Mouse (Mus musculus): ENCODE measurements around the gene Wdr3. TPM values are rescaled to one million over a fixed set of nuclear protein-coding genes. Genes with fewer than 3 reads are reported as not detected.

Gene Wdr3
- polyA plus RNA-seq (2014; fragmentation: Nextera tagmentation; extraction: Ambion mirVana): 50.1 and 64.5 TPM in 2 replicates

GRCm38 (mm10) chr3:100162315-100163105 lies at the start of gene Wdr3, which contains the start of gene Gdap2:
TSS of gene Wdr3 (minus strand) at chr3:100162407.
TSS of gene Gdap2 (plus strand) at chr3:100162381.
- WGBS: under 1% methylated on average over 54 of the region's 55 CpGs
- Histone ChIP-seq H3K36me3 (ENCODE audit: control insufficient read depth, insufficient read depth, low read length) (peaks cover 4% of the 10 kb centered on the region; the same call in 1 of the 2 replicates), H3K4me1 (replicated peaks; ENCODE audit: control insufficient read depth, insufficient read depth, low read length) (no peaks in the 10 kb centered on the region), H3K27ac (ENCODE audit: low read depth, low read length) (peak within 1 kb of the TSS; percentile 65), H3K4me3 (ENCODE audit: low read depth, low read length) (peak within 1 kb of the TSS; percentile 52), H3K27me3 (ENCODE audit: control insufficient read depth, insufficient read depth, low read length) (no peaks in the 10 kb centered on the region), H3K9me3 (ENCODE audit: control insufficient read depth, low read length) (no peaks in the 10 kb centered on the region), H3K9ac (ENCODE audit: low read depth, low read length) (peak within 1 kb of the TSS; percentile 74), H3K4me2 (replicated peaks; ENCODE audit: low read depth, low read length) (peak within 1 kb of the TSS; percentile 76)
- ATAC-seq (ENCODE audit: low FRiP score): peak; percentile 99
- DNase-seq (ENCODE audit: low spot score): peak; percentile 95

- H3K27ac ChIP-seq (ENCODE audit: low read depth, low read length): no peak overlapping the region
- DNase-seq (ENCODE audit: low spot score) (no peak), ATAC-seq (ENCODE audit: low FRiP score) (no peak)
- H3K4me2 ChIP-seq (replicated peaks; ENCODE audit: low read depth, low read length): no peak overlapping the region
- H3K9ac ChIP-seq (ENCODE audit: low read depth, low read length): no peak overlapping the region
- no peaks in the 10 kb centered on the region for H3K36me3 ChIP-seq (ENCODE audit: control insufficient read depth, insufficient read depth, low read length)
- H3K4me1 ChIP-seq (replicated peaks; ENCODE audit: control insufficient read depth, insufficient read depth, low read length): no peaks in the 10 kb centered on the region
- no peaks in the 10 kb centered on the region for H3K9me3 ChIP-seq (ENCODE audit: control insufficient read depth, low read length)
- 55% methylated on average over 1 of the region's 1 CpGs for WGBS
- no peaks in the 10 kb centered on the region for H3K27me3 ChIP-seq (ENCODE audit: control insufficient read depth, insufficient read depth, low read length)
- no peak overlapping the region for H3K4me3 ChIP-seq (ENCODE audit: low read depth, low read length)
Measured at GRCm38 (mm10) chr3:100206973-100207372, 44.8 kb upstream of the Wdr3 start.

DNA sequence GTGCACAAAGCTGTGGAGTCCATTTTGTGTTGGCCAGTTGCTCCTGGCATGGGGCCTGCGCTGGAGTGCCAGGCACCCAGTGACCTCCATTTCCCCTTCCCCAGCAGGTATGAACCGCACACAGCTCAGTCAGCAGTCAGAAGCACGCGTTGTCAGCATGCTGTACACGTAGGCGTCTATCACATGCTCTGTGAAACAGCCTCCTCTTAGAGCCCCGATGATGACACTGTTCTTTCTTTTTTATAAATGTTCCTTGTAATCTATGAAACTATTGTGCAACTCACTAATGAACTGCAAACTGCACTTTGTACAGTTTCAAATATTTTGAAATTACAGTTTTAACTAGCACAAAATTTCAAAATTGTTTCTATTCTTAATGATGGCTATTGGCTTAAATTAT lies 39.3 kb upstream of the Wdr3 start:
- 88% methylated on average over 7 of the region's 7 CpGs for WGBS

DNA sequence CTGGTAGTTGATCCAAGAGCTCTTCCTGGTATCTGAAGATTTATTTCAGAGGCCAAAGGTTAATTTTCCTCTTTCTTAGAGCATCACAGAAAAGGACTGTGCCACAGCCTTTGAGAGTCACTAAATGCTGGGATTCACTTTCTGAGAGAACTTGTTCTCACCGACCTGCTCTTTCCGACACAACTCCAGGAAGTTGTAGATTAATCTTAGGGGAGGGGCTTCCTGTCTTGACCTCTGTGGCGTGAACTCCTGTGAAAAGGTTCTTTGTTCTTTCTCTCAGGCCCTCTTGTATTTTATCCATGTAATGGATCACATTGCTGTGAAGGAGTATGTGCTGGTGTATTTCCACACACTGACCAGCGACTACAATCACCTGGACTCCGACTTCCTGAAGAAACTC lies 32.0 kb upstream of the Wdr3 start:
- Histone ChIP-seq H3K9me3 (ENCODE audit: control insufficient read depth, low read length) (no peaks in the 10 kb centered on the region), H3K36me3 (ENCODE audit: control insufficient read depth, insufficient read depth, low read length) (no peaks in the 10 kb centered on the region), H3K4me1 (replicated peaks; ENCODE audit: control insufficient read depth, insufficient read depth, low read length) (no peaks in the 10 kb centered on the region), H3K9ac (ENCODE audit: low read depth, low read length) (no peak overlapping the region), H3K27me3 (ENCODE audit: control insufficient read depth, insufficient read depth, low read length) (no peaks in the 10 kb centered on the region), H3K4me2 (replicated peaks; ENCODE audit: low read depth, low read length) (no peak overlapping the region), H3K4me3 (ENCODE audit: low read depth, low read length) (no peak overlapping the region), H3K27ac (ENCODE audit: low read depth, low read length) (no peak overlapping the region)
- ATAC-seq (ENCODE audit: low FRiP score) (no peak), DNase-seq (ENCODE audit: low spot score) (no peak)
- WGBS: 45% methylated on average over 5 of the region's 5 CpGs

More for the DNA sequence above, 39.3 kb upstream of the Wdr3 start:
- Histone ChIP-seq H3K9ac (ENCODE audit: low read depth, low read length) (no peak overlapping the region), H3K4me3 (ENCODE audit: low read depth, low read length) (no peak overlapping the region), H3K4me2 (replicated peaks; ENCODE audit: low read depth, low read length) (no peak overlapping the region), H3K36me3 (ENCODE audit: control insufficient read depth, insufficient read depth, low read length) (no peaks in the 10 kb centered on the region), H3K27ac (ENCODE audit: low read depth, low read length) (no peak overlapping the region), H3K9me3 (ENCODE audit: control insufficient read depth, low read length) (no peaks in the 10 kb centered on the region), H3K4me1 (replicated peaks; ENCODE audit: control insufficient read depth, insufficient read depth, low read length) (no peaks in the 10 kb centered on the region), H3K27me3 (ENCODE audit: control insufficient read depth, insufficient read depth, low read length) (no peaks in the 10 kb centered on the region)
- ATAC-seq (ENCODE audit: low FRiP score) (no peak), DNase-seq (ENCODE audit: low spot score) (no peak)

GRCm38 (mm10) chr3:100189861-100190260 lies 27.7 kb upstream of the Wdr3 start:
- no peaks in the 10 kb centered on the region for H3K36me3 ChIP-seq (ENCODE audit: control insufficient read depth, insufficient read depth, low read length)
- H3K9me3 ChIP-seq (ENCODE audit: control insufficient read depth, low read length): no peaks in the 10 kb centered on the region
- H3K9ac ChIP-seq (ENCODE audit: low read depth, low read length): no peak overlapping the region
- no peaks in the 10 kb centered on the region for H3K4me1 ChIP-seq (replicated peaks; ENCODE audit: control insufficient read depth, insufficient read depth, low read length)
- no peak overlapping the region for H3K27ac ChIP-seq (ENCODE audit: low read depth, low read length)
- WGBS: 88% methylated on average over 11 of the region's 11 CpGs
- no peaks in the 10 kb centered on the region for H3K27me3 ChIP-seq (ENCODE audit: control insufficient read depth, insufficient read depth, low read length)
- no peak for DNase-seq (ENCODE audit: low spot score)
- no peak overlapping the region for H3K4me2 ChIP-seq (replicated peaks; ENCODE audit: low read depth, low read length)
- peak; percentile 38 for ATAC-seq (ENCODE audit: low FRiP score)
- no peak overlapping the region for H3K4me3 ChIP-seq (ENCODE audit: low read depth, low read length)

- ATAC-seq (ENCODE audit: low FRiP score): peak; percentile 70
- H3K4me2 ChIP-seq (replicated peaks; ENCODE audit: low read depth, low read length): no peak overlapping the region
- no peaks in the 10 kb centered on the region for H3K4me1 ChIP-seq (replicated peaks; ENCODE audit: control insufficient read depth, insufficient read depth, low read length)
- no peaks in the 10 kb centered on the region for H3K9me3 ChIP-seq (ENCODE audit: control insufficient read depth, low read length)
- no peak overlapping the region for H3K27ac ChIP-seq (ENCODE audit: low read depth, low read length)
- no peaks in the 10 kb centered on the region for H3K36me3 ChIP-seq (ENCODE audit: control insufficient read depth, insufficient read depth, low read length)
- no peaks in the 10 kb centered on the region for H3K27me3 ChIP-seq (ENCODE audit: control insufficient read depth, insufficient read depth, low read length)
- DNase-seq (ENCODE audit: low spot score): peak; percentile 82
- no peak overlapping the region for H3K9ac ChIP-seq (ENCODE audit: low read depth, low read length)
- H3K4me3 ChIP-seq (ENCODE audit: low read depth, low read length): no peak overlapping the region
- 58% methylated on average over 1 of the region's 1 CpGs for WGBS
Measured at GRCm38 (mm10) chr3:100189444-100189843, 27.2 kb upstream of the Wdr3 start.

DNA sequence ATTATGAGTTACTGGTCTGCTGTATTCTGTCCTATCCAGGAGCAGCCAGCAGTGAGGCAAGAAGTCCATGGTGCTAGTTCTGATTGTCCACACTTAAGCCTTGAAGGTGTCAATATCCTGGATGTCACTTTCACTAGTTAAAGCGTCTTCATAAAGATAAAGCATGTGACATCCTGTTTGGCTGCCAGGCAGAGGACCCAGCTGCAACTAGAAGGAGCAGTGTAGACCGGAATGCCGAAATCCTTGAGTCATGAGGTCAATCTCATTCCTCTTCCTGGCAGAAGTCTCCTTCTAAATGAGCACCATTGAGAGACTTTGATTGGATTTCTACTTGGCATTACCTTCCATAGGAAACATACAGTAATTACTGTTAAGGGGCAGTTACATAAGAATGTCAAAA lies 18.3 kb upstream of the Wdr3 start:
- no peak for DNase-seq (ENCODE audit: low spot score)
- H3K4me2 ChIP-seq (replicated peaks; ENCODE audit: low read depth, low read length): no peak overlapping the region
- no peaks in the 10 kb centered on the region for H3K9me3 ChIP-seq (ENCODE audit: control insufficient read depth, low read length)
- H3K36me3 ChIP-seq (ENCODE audit: control insufficient read depth, insufficient read depth, low read length): no peaks in the 10 kb centered on the region
- no peak overlapping the region for H3K9ac ChIP-seq (ENCODE audit: low read depth, low read length)
- 86% methylated on average over 3 of the region's 3 CpGs for WGBS
- no peaks in the 10 kb centered on the region for H3K27me3 ChIP-seq (ENCODE audit: control insufficient read depth, insufficient read depth, low read length)
- no peak overlapping the region for H3K4me3 ChIP-seq (ENCODE audit: low read depth, low read length)
- no peaks in the 10 kb centered on the region for H3K4me1 ChIP-seq (replicated peaks; ENCODE audit: control insufficient read depth, insufficient read depth, low read length)
- no peak for ATAC-seq (ENCODE audit: low FRiP score)
- no peak overlapping the region for H3K27ac ChIP-seq (ENCODE audit: low read depth, low read length)

DNA sequence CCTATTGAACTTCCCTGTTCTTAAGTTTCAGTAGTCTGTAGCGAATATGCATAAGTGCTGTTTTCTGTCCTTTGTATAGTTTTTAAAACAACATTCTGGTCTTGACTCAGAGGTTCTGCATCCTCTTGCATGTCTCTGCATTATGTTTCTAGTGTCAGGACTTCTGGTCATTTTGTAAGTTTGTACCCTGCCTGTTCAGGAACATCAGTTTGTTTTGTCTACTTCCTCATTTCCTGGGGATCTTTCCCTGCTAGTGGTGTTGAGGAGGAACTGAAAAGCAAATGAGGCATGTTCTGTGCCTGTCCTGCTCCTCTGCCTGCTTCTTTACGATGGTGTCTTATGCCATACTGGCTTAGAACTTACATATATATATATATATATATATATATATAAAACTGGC lies 13.8 kb upstream of the Wdr3 start:
- Histone ChIP-seq H3K4me2 (replicated peaks; ENCODE audit: low read depth, low read length) (no peak overlapping the region), H3K9me3 (ENCODE audit: control insufficient read depth, low read length) (no peaks in the 10 kb centered on the region), H3K27me3 (ENCODE audit: control insufficient read depth, insufficient read depth, low read length) (no peaks in the 10 kb centered on the region), H3K36me3 (ENCODE audit: control insufficient read depth, insufficient read depth, low read length) (no peaks in the 10 kb centered on the region), H3K27ac (ENCODE audit: low read depth, low read length) (no peak overlapping the region), H3K4me1 (replicated peaks; ENCODE audit: control insufficient read depth, insufficient read depth, low read length) (no peaks in the 10 kb centered on the region), H3K9ac (ENCODE audit: low read depth, low read length) (no peak overlapping the region), H3K4me3 (ENCODE audit: low read depth, low read length) (no peak overlapping the region)
- no peak for DNase-seq (ENCODE audit: low spot score)
- WGBS: 83% methylated on average over 2 of the region's 2 CpGs
- no peak for ATAC-seq (ENCODE audit: low FRiP score)

- Histone ChIP-seq H3K27me3 (ENCODE audit: control insufficient read depth, insufficient read depth, low read length) (no peaks in the 10 kb centered on the region), H3K36me3 (ENCODE audit: control insufficient read depth, insufficient read depth, low read length) (no peaks in the 10 kb centered on the region), H3K27ac (ENCODE audit: low read depth, low read length) (no peak overlapping the region), H3K4me1 (replicated peaks; ENCODE audit: control insufficient read depth, insufficient read depth, low read length) (no peaks in the 10 kb centered on the region), H3K4me3 (ENCODE audit: low read depth, low read length) (no peak overlapping the region), H3K4me2 (replicated peaks; ENCODE audit: low read depth, low read length) (no peak overlapping the region), H3K9me3 (ENCODE audit: control insufficient read depth, low read length) (no peaks in the 10 kb centered on the region), H3K9ac (ENCODE audit: low read depth, low read length) (no peak overlapping the region)
- no peak for DNase-seq (ENCODE audit: low spot score)
- no peak for ATAC-seq (ENCODE audit: low FRiP score)
Measured at GRCm38 (mm10) chr3:100164991-100165390, 2.8 kb upstream of the Wdr3 start.
